Mouse (Mus musculus) brain, embryonic 14.5 days (tissue): ENCODE data around the gene Fxyd3.

Source experiments
- CTCF ChIP-seq: fragments of 200-500 bp; IDR thresholded peaks from 2 replicates; pipeline ENCODE4 v1.5.1; 2012; ENCODE audit warnings: inconsistent platforms, mild to moderate bottlenecking, moderate library complexity, borderline replicate concordance; ENCODE audit not compliant: insufficient read depth, insufficient read length; ENCODE audit errors: extremely low read depth
- POLR2A ChIP-seq: fragments of 200-500 bp; IDR thresholded peaks from 2 replicates; pipeline ENCODE4 v1.6.1; 2012; ENCODE audit warnings: mild to moderate bottlenecking, inconsistent platforms, borderline replicate concordance; ENCODE audit not compliant: poor library complexity, insufficient read depth, insufficient read length, severe bottlenecking; ENCODE audit errors: extremely low read depth

DNA sequence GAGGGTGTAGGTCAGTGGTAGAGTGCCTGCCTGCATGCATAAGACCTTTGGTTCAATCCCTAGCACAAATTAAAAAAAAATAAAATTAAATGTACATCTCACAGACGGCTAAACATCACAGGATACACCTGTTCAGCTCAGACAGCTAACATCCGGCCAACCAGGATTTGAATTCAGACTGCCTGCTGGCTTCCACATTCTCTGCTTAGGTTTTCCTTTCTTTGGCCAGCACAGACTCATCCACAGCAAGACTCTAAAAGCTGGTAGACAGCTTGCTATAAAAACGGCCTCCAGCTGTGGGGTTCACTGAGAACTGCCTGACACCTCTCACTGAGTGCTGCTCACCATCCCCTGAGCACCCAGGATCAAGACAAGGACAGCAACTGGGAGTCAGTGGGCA is 29.7 kb upstream of the Fxyd3 start:
- TF ChIP-seq CTCF = no peak
- TF ChIP-seq POLR2A = no peak
